ENCODE assay signal across 8 mouse cellular contexts in genomic region chr11:107468252-107469030, GRCm38 (mm10). TPM values are rescaled to one million over a fixed set of nuclear protein-coding genes. Genes with fewer than 3 reads are reported as not detected.
DNase-seq lines count a peak whose midpoint lies in the region; ATAC-seq lines count a peak whose summit lies in the region.

No protein-coding gene starts in this region.

- peaks cover 25% of the 10 kb centered on the region for H3K4me1 ChIP-seq in embryonic facial prominence, embryonic 12.5 days
- peaks cover 17% of the 10 kb centered on the region for H3K4me1 ChIP-seq in intestine, embryonic 15.5 days (replicated peaks)
- H3K4me1 ChIP-seq in midbrain, embryonic 14.5 days (ENCODE audit: control insufficient read depth, insufficient read depth, low read length) = peaks cover 14% of the 10 kb centered on the region

- peak overlapping the region; percentile 72 for H3K4me2 ChIP-seq in embryonic facial prominence, embryonic 12.5 days (replicated peaks)
- H3K4me2 ChIP-seq in intestine, embryonic 15.5 days (replicated peaks) = peak overlapping the region; percentile 88
- peak overlapping the region; percentile 77 for H3K4me2 ChIP-seq in midbrain, embryonic 14.5 days (ENCODE audit: low read length)

- H3K27me3 ChIP-seq in embryonic facial prominence, embryonic 12.5 days = no peaks in the 10 kb centered on the region
- no peaks in the 10 kb centered on the region for H3K27me3 ChIP-seq in intestine, embryonic 15.5 days (replicated peaks)
- H3K27me3 ChIP-seq in midbrain, embryonic 14.5 days (ENCODE audit: control insufficient read depth, insufficient read depth, low read length) = no peaks in the 10 kb centered on the region

- no peaks in the 10 kb centered on the region for H3K36me3 ChIP-seq in embryonic facial prominence, embryonic 12.5 days
- H3K36me3 ChIP-seq in intestine, embryonic 15.5 days = no peaks in the 10 kb centered on the region
- no peaks in the 10 kb centered on the region for H3K36me3 ChIP-seq in midbrain, embryonic 14.5 days (ENCODE audit: control insufficient read depth, insufficient read depth, low read length)

- peak overlapping the region; percentile 84 for H3K4me3 ChIP-seq in embryonic facial prominence, embryonic 12.5 days
- peak overlapping the region; percentile 78 for H3K4me3 ChIP-seq in intestine, embryonic 15.5 days (replicated peaks)
- H3K4me3 ChIP-seq in midbrain, embryonic 14.5 days (replicated peaks; ENCODE audit: low read depth, low read length) = peak overlapping the region; percentile 90

- 16% methylated on average over 16 of the region's 16 CpGs for WGBS in embryonic facial prominence, embryonic 12.5 days
- WGBS in intestine, embryonic 15.5 days = 23% methylated on average over 16 of the region's 16 CpGs
- 20% methylated on average over 16 of the region's 16 CpGs for WGBS in midbrain, embryonic 14.5 days

- H3K9ac ChIP-seq in embryonic facial prominence, embryonic 12.5 days = peak overlapping the region; percentile 89
- peak overlapping the region; percentile 80 for H3K9ac ChIP-seq in intestine, embryonic 15.5 days
- H3K9ac ChIP-seq in midbrain, embryonic 14.5 days (replicated peaks; ENCODE audit: low read length) = peak overlapping the region; percentile 83

- H3K27ac ChIP-seq in embryonic facial prominence, embryonic 12.5 days = peak overlapping the region; percentile 98
- peak overlapping the region; percentile 92 for H3K27ac ChIP-seq in intestine, embryonic 15.5 days
- H3K27ac ChIP-seq in midbrain, embryonic 14.5 days (replicated peaks; ENCODE audit: low read depth, low read length) = peak overlapping the region; percentile 89

- H3K9me3 ChIP-seq in embryonic facial prominence, embryonic 12.5 days = no peaks in the 10 kb centered on the region
- H3K9me3 ChIP-seq in intestine, embryonic 15.5 days = no peaks in the 10 kb centered on the region
- H3K9me3 ChIP-seq in midbrain, embryonic 14.5 days (ENCODE audit: control insufficient read depth, low read length) = no peaks in the 10 kb centered on the region

- DNase-seq in heart, adult 11 months = peak; percentile 91
- DNase-seq in heart, adult 9 months (ENCODE audit: low spot score in 2 of 2) = no peak
- DNase-seq in A20 (ENCODE audit: low read depth, low spot score) = peak; percentile 73
- DNase-seq in midbrain, embryonic 14.5 days = no peak
- DNase-seq in gastrocnemius, postnatal 4 days (ENCODE audit: low spot score in 2 of 2) = no peak
- DNase-seq in ovary, postnatal 10 days (ENCODE audit: low spot score) = no peak

- ATAC-seq in embryonic facial prominence, embryonic 12.5 days (ENCODE audit: insufficient number of reproducible peaks, insufficient read depth, low FRiP score, low TSS enrichment) = no peak
- ATAC-seq in intestine, embryonic 15.5 days = no peak
- no peak for ATAC-seq in midbrain, embryonic 14.5 days (ENCODE audit: low FRiP score, low TSS enrichment)

RNA-seq across cellular contexts. Expression of gene Pitpnc1, which starts 2.1 kb away (rescaled TPM):
- polyA plus RNA-seq in embryonic facial prominence, embryonic 12.5 days (2016; fragmentation: Nextera tagmentation; extraction: Ambion mirVana) = 36.3 and 41.6 TPM in 2 replicates
- 13.3 and 14.2 TPM in 2 replicates for polyA plus RNA-seq in intestine, embryonic 15.5 days (2015; fragmentation: Nextera tagmentation; extraction: Ambion mirVana)
- polyA plus RNA-seq in midbrain, embryonic 14.5 days (2014; fragmentation: Nextera tagmentation; extraction: Ambion mirVana) = 32.8 and 42.1 TPM in 2 replicates
- total RNA-seq in gastrocnemius, postnatal 4 days (2021) = 10 to 100 TPM; 53.0 to 58.2 TPM

RNA-seq across cellular contexts. Expression of gene Psmd12, which starts 10.8 kb away (rescaled TPM):
- 170 and 181 TPM in 2 replicates for polyA plus RNA-seq in embryonic facial prominence, embryonic 12.5 days (2016; fragmentation: Nextera tagmentation; extraction: Ambion mirVana)
- 158 and 168 TPM in 2 replicates for polyA plus RNA-seq in intestine, embryonic 15.5 days (2015; fragmentation: Nextera tagmentation; extraction: Ambion mirVana)
- 143 and 177 TPM in 2 replicates for polyA plus RNA-seq in midbrain, embryonic 14.5 days (2014; fragmentation: Nextera tagmentation; extraction: Ambion mirVana)
- total RNA-seq in gastrocnemius, postnatal 4 days (2021) = 100 to 1,000 TPM in 1 of 2 experiments, 10 to 100 TPM in 1; 83.7 to 107 TPM

Comparison
In these comparisons a context has a peak if more than half of its experiments do, and no peak if none do; other contexts are left out.
1. DNase-seq: peak in heart, adult 11 months (single experiment) and A20 (single experiment); none in heart, adult 9 months (0 of 2), midbrain, embryonic 14.5 days (single experiment), gastrocnemius, postnatal 4 days (0 of 2) and ovary, postnatal 10 days (single experiment).
2. Peak in every context shown above with its lines, with median percentiles within 50 percentile points of each other: H3K27ac ChIP-seq, H3K4me2 ChIP-seq, H3K4me3 ChIP-seq and H3K9ac ChIP-seq.